Mouse (Mus musculus) liver, embryonic 11.5 days (tissue): ENCODE measurements at regions not wholly inside any gene's neighbourhood (a gene's known extent, or its start where the extent isn't known, plus 50 kb on each side); places are given as distances from the start of the nearest gene placed in this dataset.
"Not testable (repeated sequence)": the region's sequence is repeated elsewhere in the genome, so short reads cannot be mapped to it uniquely, and the experiment has no call there.

Experiments used
- ATAC-seq: fragments of 200-750 bp; cut with Nextera tagmentation; replicated peaks from 2 replicates; pipeline ENCODE4 v1.8.0; 2017; ENCODE audit warnings: moderate number of reproducible peaks, mild to moderate bottlenecking, moderate TSS enrichment, moderate library complexity; ENCODE audit not compliant: low FRiP score
- DNase-seq: peaks from one replicate; pipeline ENCODE4 v3.0.0-alpha.2; 2017; ENCODE audit warnings: low spot score
- H3K27ac ChIP-seq: fragments of 300-500 bp; sonication (generic); 2 replicates; pipeline ENCODE4 v1.5.1; 2014; ENCODE audit warnings: mild to moderate bottlenecking, low read depth, low read length, control low read depth
- H3K27me3 ChIP-seq: fragments of 300-500 bp; sonication (generic); replicated peaks from 2 replicates; pipeline ENCODE4 v1.6.1; 2014; ENCODE audit warnings: low read length, mixed read lengths; ENCODE audit not compliant: control insufficient read depth, insufficient read depth
- H3K36me3 ChIP-seq: fragments of 300-500 bp; sonication (generic); 2 replicates; pipeline ENCODE4 v1.6.1; 2014; ENCODE audit warnings: mild to moderate bottlenecking, low read length, moderate library complexity, mixed read lengths; ENCODE audit not compliant: control insufficient read depth, insufficient read depth
- H3K4me1 ChIP-seq: fragments of 300-500 bp; sonication (generic); replicated peaks from 2 replicates; pipeline ENCODE4 v1.6.1; 2014; ENCODE audit warnings: low read length, mixed read lengths; ENCODE audit not compliant: control insufficient read depth, insufficient read depth
- H3K4me2 ChIP-seq: fragments of 300-500 bp; sonication (generic); 2 replicates; pipeline ENCODE4 v1.6.1; 2014; ENCODE audit warnings: mild to moderate bottlenecking, control low read depth, moderate library complexity
- H3K4me3 ChIP-seq: fragments of 300-500 bp; sonication (generic); 2 replicates; pipeline ENCODE4 v1.5.1; 2014; ENCODE audit warnings: low read depth, low read length, control low read depth
- H3K9ac ChIP-seq: fragments of 300-500 bp; sonication (generic); 2 replicates; pipeline ENCODE4 v1.6.1; 2014; ENCODE audit warnings: low read depth, low read length, control low read depth
- H3K9me3 ChIP-seq: fragments of 300-500 bp; sonication (generic); 2 replicates; pipeline ENCODE4 v1.6.1; 2016; ENCODE audit warnings: low read length, inconsistent platforms, mixed read lengths; ENCODE audit not compliant: control insufficient read depth
- WGBS: fragments of 180-500 bp; shearing (Covaris S2); extraction: QIAGEN DNeasy Blood & Tissue Kit; methylation state at CpG from one replicate; pipeline ENCODE4 v1.1.7; 2014; 5-methylcytosine and 5-hydroxymethylcytosine counted together

- 55% methylated on average over 9 of the region's 9 CpGs for WGBS
- H3K27ac ChIP-seq, result no peak overlapping the region
- no peaks in the 10 kb centered on the region for H3K9me3 ChIP-seq
- no peak overlapping the region for H3K4me2 ChIP-seq
- peaks cover 3% of the 10 kb centered on the region; the same call in 1 of the 2 replicates for H3K27me3 ChIP-seq
- DNase-seq, result peak; percentile 22
- no peaks in the 10 kb centered on the region for H3K4me1 ChIP-seq
- no peak overlapping the region for H3K9ac ChIP-seq
- ATAC-seq, result no peak
- H3K4me3 ChIP-seq, result no peak overlapping the region
- H3K36me3 ChIP-seq, result no peaks in the 10 kb centered on the region
Measured at GRCm38 (mm10) chr8:78061827-78062719, 151.0 kb upstream of the Ttc29 start.

GRCm38 (mm10) chr8:78063529-78063928 is 149.6 kb upstream of the Ttc29 start:
- peak; percentile 49 for DNase-seq
- Histone ChIP-seq H3K4me3 (no peak overlapping the region), H3K36me3 (no peaks in the 10 kb centered on the region), H3K27me3 (peaks cover 9% of the 10 kb centered on the region), H3K4me1 (no peaks in the 10 kb centered on the region), H3K9ac (no peak overlapping the region), H3K4me2 (peak overlapping the region; percentile 51), H3K27ac (no peak overlapping the region), H3K9me3 (no peaks in the 10 kb centered on the region)
- WGBS, result 7% methylated on average over 13 of the region's 13 CpGs
- ATAC-seq, result no peak

GRCm38 (mm10) chr8:78064161-78064560 is 148.9 kb upstream of the Ttc29 start:
- Histone ChIP-seq H3K9me3 (no peaks in the 10 kb centered on the region), H3K4me2 (peak overlapping the region; percentile 51), H3K9ac (no peak overlapping the region), H3K4me3 (no peak overlapping the region; the same call in 1 of the 2 replicates), H3K27me3 (peaks cover 11% of the 10 kb centered on the region), H3K27ac (no peak overlapping the region), H3K36me3 (no peaks in the 10 kb centered on the region), H3K4me1 (no peaks in the 10 kb centered on the region)
- peak; percentile 28 for DNase-seq
- WGBS, result 32% methylated on average over 13 of the region's 13 CpGs
- no peak for ATAC-seq

GRCm38 (mm10) chr8:78065890-78066493 is 147.1 kb upstream of the Ttc29 start:
- Histone ChIP-seq H3K4me1 (no peaks in the 10 kb centered on the region), H3K4me3 (no peak overlapping the region), H3K4me2 (no peak overlapping the region), H3K9me3 (no peaks in the 10 kb centered on the region), H3K27ac (no peak overlapping the region), H3K36me3 (no peaks in the 10 kb centered on the region), H3K9ac (no peak overlapping the region), H3K27me3 (peaks cover 11% of the 10 kb centered on the region)
- WGBS, result 50% methylated on average over 10 of the region's 10 CpGs
- DNase-seq, result peak; percentile 15
- ATAC-seq, result no peak

GRCm38 (mm10) chr8:78068087-78068910 is 144.8 kb upstream of the Ttc29 start:
- Histone ChIP-seq H3K4me2 (no peak overlapping the region), H3K27ac (no peak overlapping the region), H3K27me3 (peaks cover 11% of the 10 kb centered on the region), H3K4me3 (no peak overlapping the region), H3K9me3 (no peaks in the 10 kb centered on the region), H3K36me3 (no peaks in the 10 kb centered on the region), H3K4me1 (no peaks in the 10 kb centered on the region), H3K9ac (no peak overlapping the region)
- ATAC-seq, result no peak
- peak; percentile 9 for DNase-seq
- 34% methylated on average over 13 of the region's 13 CpGs for WGBS

GRCm38 (mm10) chr8:78073821-78074220 is 139.3 kb upstream of the Ttc29 start:
- ATAC-seq, result peak; percentile 84
- DNase-seq, result peak; percentile 20
- 44% methylated on average over 7 of the region's 7 CpGs for WGBS
- Histone ChIP-seq H3K9me3 (no peaks in the 10 kb centered on the region), H3K4me1 (peaks cover 5% of the 10 kb centered on the region; the same call in 1 of the 2 replicates), H3K9ac (no peak overlapping the region), H3K36me3 (no peaks in the 10 kb centered on the region), H3K27ac (no peak overlapping the region), H3K4me2 (no peak overlapping the region), H3K4me3 (no peak overlapping the region), H3K27me3 (peaks cover 1% of the 10 kb centered on the region; the same call in 1 of the 2 replicates)

GRCm38 (mm10) chr8:78077122-78077521 is 136.0 kb upstream of the Ttc29 start:
- Histone ChIP-seq H3K4me1 (peaks cover 5% of the 10 kb centered on the region; the same call in 1 of the 2 replicates), H3K4me3 (no peak overlapping the region), H3K4me2 (no peak overlapping the region), H3K27me3 (no peaks in the 10 kb centered on the region), H3K9me3 (no peaks in the 10 kb centered on the region), H3K36me3 (no peaks in the 10 kb centered on the region), H3K27ac (no peak overlapping the region), H3K9ac (no peak overlapping the region)
- 27% methylated on average over 4 of the region's 4 CpGs for WGBS
- DNase-seq (peak; percentile 26), ATAC-seq (peak; percentile 58)

GRCm38 (mm10) chr8:78081395-78081794 is 131.7 kb upstream of the Ttc29 start:
- not testable (repeated sequence) for H3K9me3 ChIP-seq, H3K4me2 ChIP-seq, H3K27me3 ChIP-seq, H3K27ac ChIP-seq, H3K4me3 ChIP-seq, H3K4me1 ChIP-seq, ATAC-seq, H3K9ac ChIP-seq, H3K36me3 ChIP-seq, DNase-seq
- WGBS, result 68% methylated on average over 7 of the region's 7 CpGs
